Mouse (Mus musculus): ENCODE results near the gene Kif1b.

Kif1b gene

DNA sequence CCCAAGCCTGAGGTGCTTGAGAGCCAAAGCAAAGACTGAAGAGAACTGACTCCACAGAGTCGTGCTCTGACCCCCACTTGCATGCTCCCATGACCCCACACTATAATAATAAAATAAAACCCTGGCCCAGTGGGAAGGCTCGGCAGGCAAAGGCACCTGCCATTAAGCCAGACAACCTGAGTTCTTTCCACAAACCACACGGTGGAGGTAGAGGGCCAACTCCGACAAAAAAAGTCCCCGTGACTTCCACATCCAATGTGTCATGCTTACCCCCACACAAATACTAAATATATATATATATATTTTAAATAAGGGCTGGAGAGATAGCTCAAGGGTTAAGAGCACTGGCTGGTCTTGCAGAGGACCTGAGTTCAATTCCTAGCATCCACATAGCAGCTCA is 143.3 kb downstream of the Kif1b start:
- in situ Hi-C loops (cut with MboI; ENCODE audit: low pct_unique_long_range_greater_than_20kb in 1 of 2, low sequenced_read_pairs in 2 of 2, unreplicated experiment in 1 of 2): no loop called here

DNA sequence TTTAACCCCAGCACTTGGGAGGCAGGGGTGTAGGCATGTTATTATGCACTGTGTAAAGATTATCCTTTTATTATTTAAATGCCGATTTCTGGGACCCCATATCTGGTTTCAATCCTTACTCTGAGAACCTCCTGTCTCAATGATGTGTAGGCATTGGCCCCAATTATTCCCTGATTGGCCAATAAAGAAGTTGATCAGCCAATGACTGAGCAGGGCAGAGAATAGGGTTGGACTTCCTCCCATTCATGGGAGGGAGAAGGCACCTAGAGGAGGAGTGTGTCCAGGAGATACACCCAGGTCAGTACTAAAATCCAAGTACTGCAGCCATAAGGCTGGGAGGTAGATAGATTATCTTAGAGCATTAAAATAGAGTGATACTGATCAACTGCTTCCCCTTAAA is 144.3 kb downstream of the Kif1b start:
- in situ Hi-C loops (cut with MboI; ENCODE audit: low pct_unique_long_range_greater_than_20kb in 1 of 2, low sequenced_read_pairs in 2 of 2, unreplicated experiment in 1 of 2): no loop called here

DNA sequence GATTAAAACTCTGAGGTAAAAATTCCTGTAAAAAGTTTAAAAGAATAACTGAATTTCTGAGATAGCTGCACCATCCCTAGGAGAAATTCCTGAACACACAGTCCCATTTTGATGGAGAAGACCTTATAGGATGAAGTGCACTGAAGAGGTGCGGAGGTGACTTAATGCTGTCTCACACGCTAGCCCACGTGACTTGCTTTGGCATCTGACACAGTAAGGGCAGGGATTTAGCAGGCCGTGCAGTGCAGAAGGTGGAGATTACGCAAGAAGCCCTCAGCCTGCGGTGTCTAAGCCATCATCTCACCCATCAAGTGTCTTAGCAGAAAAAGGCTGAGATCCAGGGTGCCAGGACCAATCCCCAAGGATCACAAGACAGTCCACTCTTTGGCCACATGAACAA is 146.3 kb downstream of the Kif1b start:
- in situ Hi-C loops (cut with MboI; ENCODE audit: low pct_unique_long_range_greater_than_20kb in 1 of 2, low sequenced_read_pairs in 2 of 2, unreplicated experiment in 1 of 2): no loop called here

DNA sequence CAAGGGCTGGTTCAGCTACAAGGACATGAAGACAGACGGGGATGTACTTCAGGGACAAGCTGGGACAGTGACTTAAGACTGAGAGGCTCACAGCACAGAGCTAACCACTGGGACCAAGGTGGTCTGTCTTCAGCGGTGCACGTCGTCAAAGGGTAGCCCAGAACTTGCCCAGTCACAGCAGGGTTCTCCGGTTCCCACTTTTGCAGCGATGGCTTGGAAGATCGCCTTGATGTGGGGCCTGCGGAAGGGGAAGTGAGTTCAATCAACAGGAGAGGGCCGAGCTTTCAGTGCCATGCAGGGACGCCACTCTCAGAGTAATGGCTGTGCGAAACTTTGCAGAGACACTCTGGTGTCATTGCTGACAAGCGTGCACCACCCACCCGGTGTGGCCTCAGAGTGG is 147.6 kb downstream of the Kif1b start:
- in situ Hi-C loops (cut with MboI; ENCODE audit: low pct_unique_long_range_greater_than_20kb in 1 of 2, low sequenced_read_pairs in 2 of 2, unreplicated experiment in 1 of 2): no loop called here

DNA sequence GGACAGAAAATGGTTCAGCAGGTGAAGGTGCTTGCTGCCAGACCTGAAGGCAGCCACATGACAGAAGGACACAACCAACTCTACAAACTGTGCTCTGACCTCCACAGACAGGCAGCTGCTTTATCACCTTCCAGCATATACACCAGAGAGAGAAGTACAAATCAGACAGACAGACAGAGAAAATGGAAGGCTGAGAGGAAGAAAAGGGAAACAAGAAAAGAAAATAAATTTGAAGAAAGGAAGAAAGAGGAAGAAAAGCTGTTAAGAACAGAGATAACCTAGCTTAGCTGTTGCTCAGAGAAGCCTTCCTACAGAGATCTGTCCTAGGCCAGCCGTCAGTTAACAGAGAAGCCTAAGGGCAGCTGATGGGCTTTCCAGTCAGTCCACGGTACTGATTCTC is 148.3 kb downstream of the Kif1b start:
- in situ Hi-C loops (cut with MboI; ENCODE audit: low pct_unique_long_range_greater_than_20kb in 1 of 2, low sequenced_read_pairs in 2 of 2, unreplicated experiment in 1 of 2): no loop called here

DNA sequence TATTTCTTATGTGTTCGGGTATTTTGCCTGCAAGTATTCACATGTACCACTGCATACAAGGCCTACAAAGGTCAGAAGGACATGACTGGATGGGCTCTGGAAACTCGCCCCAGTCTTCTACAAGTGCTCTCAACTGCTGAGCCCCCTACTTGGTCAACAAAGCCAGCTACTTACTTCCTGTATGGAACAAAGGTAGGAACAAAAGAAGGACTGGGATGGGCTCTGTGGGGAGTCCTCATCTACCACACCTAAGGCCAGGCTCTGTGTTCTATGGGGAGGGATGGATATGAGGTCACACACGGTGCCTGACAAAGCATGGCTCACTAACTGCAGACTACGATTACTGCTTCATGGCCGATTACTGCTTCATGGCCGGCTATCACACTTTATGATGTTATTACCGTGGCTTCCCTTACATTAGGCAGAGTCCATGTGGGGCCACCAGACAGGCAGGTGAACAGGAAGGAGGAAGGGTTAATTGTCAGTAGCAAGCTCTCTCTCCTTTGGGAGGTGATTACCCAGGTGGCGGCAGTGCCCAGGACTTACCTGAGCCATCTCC is 150.0 kb downstream of the Kif1b start:
- in situ Hi-C loops (cut with MboI; ENCODE audit: low pct_unique_long_range_greater_than_20kb in 1 of 2, low sequenced_read_pairs in 2 of 2, unreplicated experiment in 1 of 2): no loop called here

DNA sequence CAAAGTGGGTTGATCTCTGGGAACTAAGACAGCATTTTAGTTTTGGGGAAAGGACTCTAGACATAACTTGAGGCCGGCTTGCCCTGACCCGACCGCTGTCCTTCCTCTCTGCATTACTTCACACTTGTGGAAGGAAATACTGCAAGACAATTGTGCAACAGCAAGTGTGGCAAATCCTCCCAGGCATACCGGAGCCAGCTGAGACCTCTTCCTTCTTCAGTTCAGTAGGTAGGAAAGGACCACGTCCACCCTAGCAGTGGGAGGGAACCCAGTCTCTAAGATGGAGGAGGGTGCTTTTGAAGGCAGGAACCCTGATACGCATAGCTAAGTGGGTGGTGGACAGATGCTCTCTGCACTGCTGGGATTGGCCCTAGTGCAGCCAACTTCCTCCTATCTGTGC is 151.8 kb downstream of the Kif1b start:
- in situ Hi-C loops (cut with MboI; ENCODE audit: low pct_unique_long_range_greater_than_20kb in 1 of 2, low sequenced_read_pairs in 2 of 2, unreplicated experiment in 1 of 2): no loop called here

DNA sequence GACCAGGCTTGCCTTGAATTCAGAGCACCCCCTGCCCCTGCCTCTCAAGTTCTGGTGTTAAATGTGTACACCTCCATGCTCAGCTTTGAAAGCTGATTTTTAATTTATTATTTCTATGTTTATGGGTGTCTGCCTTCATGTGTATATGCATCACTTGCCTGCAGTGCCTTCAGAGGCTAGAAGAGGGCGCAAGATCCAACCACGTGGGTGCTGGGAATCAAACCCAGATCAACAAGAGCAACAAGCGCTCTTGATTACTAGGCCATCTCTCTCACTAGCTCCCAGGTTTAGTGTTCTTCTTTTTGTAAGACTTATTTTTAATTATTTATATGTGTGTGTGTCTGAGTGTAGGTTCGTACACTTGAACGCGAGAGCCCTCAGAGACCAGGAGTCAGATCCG is 152.6 kb downstream of the Kif1b start:
- in situ Hi-C loops (cut with MboI; ENCODE audit: low pct_unique_long_range_greater_than_20kb in 1 of 2, low sequenced_read_pairs in 2 of 2, unreplicated experiment in 1 of 2): no loop called here

DNA sequence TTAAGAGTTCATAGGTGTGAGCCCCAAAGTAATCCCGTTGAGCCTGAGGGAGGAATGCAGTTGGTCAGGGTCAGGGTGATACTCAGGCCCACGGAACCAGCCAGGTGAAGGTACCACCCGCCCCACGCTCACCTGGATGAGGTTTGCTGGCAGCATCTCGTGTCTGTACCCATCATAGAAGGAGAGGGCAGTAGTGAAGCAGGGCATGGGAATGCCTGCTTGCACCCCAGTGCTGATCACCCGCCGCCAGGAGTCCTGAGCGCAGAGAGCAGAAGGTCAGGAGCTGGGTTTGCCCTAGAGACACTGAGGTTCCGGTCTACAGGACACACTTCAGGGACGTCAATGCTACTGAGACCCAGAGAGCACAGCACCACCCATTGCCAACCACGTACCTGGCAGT is 156.8 kb downstream of the Kif1b start:
- in situ Hi-C loops (cut with MboI; ENCODE audit: low pct_unique_long_range_greater_than_20kb in 1 of 2, low sequenced_read_pairs in 2 of 2, unreplicated experiment in 1 of 2): no loop called here

DNA sequence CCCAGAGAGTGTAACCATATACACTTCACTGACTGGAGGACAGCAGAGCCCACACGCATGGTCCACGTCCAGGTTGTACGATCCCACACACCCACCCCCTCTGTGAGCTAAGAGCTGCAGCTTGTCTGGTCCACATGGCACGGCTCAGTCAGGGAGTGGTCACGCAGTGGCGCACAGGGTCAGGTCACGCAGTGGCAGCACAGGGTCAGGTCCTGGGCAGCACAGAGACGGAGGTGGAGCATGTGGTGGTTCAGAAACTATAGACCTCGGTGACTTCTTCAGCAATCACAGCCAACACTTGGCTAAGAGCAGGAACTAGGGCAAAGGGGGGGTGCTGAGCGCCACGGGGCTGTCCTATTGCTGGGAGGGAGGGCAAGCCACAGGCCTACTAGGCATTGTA is 157.2 kb downstream of the Kif1b start:
- in situ Hi-C loops (cut with MboI; ENCODE audit: low pct_unique_long_range_greater_than_20kb in 1 of 2, low sequenced_read_pairs in 2 of 2, unreplicated experiment in 1 of 2): no loop called here

DNA sequence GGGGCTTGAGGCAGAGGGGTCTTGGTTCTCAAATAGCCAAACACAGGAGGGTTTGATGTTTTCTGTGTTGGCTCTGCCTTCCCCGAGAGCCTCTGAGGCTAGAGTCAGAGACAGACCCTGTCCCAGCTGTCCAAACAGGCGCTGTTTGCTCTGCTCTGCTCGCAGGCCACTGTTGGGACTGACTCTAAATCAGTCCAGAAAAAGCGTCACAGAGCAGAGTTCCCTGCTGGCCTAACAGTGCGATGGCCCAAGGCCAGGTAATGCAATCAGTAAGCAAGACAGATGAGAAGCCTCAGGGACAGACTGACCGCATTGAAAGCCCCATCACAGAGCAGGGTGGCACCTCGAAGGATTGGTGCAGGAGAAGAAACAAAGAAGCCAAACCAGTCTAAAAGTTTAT is 157.9 kb downstream of the Kif1b start:
- in situ Hi-C loops (cut with MboI; ENCODE audit: low pct_unique_long_range_greater_than_20kb in 1 of 2, low sequenced_read_pairs in 2 of 2, unreplicated experiment in 1 of 2): loop anchor here (10.0 kb wide), 2 partner anchors 175 to 395 kb away; no protein-coding TSS in a partner anchor

DNA sequence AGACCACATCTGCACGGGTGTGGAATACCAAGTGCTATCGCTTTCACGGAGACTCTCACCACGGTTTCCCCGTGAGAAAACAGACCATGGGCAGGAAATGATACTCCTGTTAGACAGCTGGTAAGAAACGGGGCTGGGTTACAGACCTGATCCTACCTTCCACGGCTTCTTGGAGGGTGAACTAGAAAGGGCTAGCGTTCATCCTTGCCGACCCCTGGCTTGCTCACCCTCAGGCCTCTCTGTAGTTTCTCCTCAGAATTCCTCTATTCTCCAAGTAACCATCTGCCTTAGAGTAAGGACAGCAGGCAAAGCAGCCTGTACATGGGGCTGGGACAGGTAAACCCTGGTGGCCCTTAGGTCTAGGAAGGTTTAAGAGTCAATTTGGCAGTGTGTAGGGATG is 158.3 kb downstream of the Kif1b start:
- in situ Hi-C loops (cut with MboI; ENCODE audit: low pct_unique_long_range_greater_than_20kb in 1 of 2, low sequenced_read_pairs in 2 of 2, unreplicated experiment in 1 of 2): loop anchor here (10.0 kb wide), 2 partner anchors 176 to 396 kb away; no protein-coding TSS in a partner anchor

DNA sequence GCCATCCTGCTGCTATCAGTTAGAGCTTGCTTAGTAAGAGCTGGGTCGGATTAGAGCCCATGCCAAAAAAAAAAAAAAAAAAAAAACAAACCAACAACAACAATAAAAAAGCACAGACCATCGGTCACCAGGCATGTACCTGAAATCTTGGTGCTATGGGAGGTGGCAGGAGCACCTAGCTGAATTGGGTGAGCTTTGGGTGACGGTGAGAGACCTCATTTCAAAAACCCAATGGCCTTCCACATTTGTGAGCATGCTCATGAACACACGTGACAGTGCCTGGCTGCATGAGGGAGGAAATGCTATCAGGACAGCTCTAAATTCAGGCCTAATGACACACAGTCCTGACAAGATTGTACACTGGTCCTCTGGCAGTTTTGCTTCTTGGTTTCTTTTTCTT is 159.4 kb downstream of the Kif1b start:
- in situ Hi-C loops (cut with MboI; ENCODE audit: low pct_unique_long_range_greater_than_20kb in 1 of 2, low sequenced_read_pairs in 2 of 2, unreplicated experiment in 1 of 2): loop anchor here (10.0 kb wide), 2 partner anchors 177 to 397 kb away; no protein-coding TSS in a partner anchor

DNA sequence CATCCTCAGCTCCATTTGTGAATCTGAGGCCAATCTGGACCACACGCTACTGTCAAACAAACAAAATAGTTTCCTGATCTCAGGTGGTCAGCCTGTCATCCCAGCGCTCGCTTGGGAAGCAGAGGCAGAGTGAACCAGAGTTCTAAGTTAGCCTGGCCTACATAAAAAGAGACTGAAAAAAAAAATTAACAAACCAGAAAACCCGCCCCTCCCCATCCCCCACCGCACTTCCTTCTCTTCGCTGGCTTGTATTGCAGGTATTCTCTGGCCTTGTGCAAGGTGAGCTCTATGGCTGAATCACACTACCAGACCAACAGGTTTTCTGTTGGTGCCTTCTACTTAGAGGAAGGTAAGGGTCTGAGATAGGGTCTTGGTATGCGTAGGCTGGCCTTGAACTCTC is 160.0 kb downstream of the Kif1b start:
- in situ Hi-C loops (cut with MboI; ENCODE audit: low pct_unique_long_range_greater_than_20kb in 1 of 2, low sequenced_read_pairs in 2 of 2, unreplicated experiment in 1 of 2): loop anchor here (10.0 kb wide), 2 partner anchors 177 to 397 kb away; no protein-coding TSS in a partner anchor

DNA sequence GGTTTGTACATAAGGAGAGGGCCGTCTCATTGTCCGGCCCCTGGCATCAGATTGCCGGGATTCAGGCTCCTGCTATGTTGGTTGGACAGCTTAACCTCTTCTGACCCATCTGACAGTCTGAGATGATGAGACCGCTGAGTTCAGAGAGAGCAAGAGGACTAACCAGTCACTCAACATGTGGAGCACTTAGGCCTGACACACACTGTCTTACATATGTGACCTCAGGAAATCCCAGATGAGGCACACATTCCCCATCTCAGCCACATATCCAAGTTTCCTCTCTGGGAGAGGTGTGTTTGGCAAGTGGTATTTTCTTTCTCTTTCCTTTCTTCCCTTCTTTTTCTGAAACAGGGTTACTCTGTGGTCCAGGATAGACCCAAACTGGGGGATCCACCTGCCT is 162.3 kb downstream of the Kif1b start:
- in situ Hi-C loops (cut with MboI; ENCODE audit: low pct_unique_long_range_greater_than_20kb in 1 of 2, low sequenced_read_pairs in 2 of 2, unreplicated experiment in 1 of 2): loop anchor here (10.0 kb wide), 2 partner anchors 180 to 400 kb away; no protein-coding TSS in a partner anchor

DNA sequence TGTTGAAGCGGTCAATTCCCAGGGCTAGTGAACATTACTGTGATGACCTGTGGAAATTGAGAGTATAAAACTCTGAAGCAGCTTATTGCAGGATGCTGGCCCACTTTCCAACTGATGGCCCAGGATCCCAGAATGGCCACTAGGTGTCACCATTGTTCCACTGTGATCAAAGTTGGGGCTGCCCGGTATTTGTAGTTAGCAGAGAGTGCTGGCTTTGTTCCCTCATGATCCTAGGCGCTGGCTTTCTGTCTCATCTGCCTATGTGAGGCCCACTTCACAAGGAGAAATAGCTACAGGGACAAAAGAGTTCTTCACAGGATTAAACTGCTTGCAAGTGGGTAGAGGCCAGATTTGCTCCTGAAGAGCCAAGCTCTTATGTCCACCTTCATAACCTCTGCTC is 163.0 kb downstream of the Kif1b start:
- in situ Hi-C loops (cut with MboI; ENCODE audit: low pct_unique_long_range_greater_than_20kb in 1 of 2, low sequenced_read_pairs in 2 of 2, unreplicated experiment in 1 of 2): loop anchor here (10.0 kb wide), 2 partner anchors 180 to 400 kb away; no protein-coding TSS in a partner anchor

DNA sequence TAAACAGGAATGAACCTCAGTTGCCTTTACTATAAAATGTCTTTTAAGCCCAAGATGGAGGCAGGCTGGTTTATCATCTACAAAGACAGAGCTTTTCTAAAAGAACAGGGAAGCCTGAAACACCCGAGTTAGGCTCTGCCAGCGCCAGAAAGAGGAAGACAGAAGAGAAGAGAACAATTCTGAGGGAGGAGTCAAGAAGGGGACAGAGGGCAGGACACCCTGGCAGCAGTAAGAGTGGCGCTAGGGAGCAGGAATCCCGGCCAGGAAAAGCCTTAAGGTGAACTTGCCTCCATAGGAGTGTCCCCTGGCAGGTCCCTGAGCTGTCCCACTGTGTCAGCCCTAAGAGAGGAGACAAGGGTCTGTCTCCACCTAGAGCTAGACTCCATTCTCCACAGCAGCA is 163.9 kb downstream of the Kif1b start:
- in situ Hi-C loops (cut with MboI; ENCODE audit: low pct_unique_long_range_greater_than_20kb in 1 of 2, low sequenced_read_pairs in 2 of 2, unreplicated experiment in 1 of 2): loop anchor here (10.0 kb wide), 2 partner anchors 181 to 401 kb away; no protein-coding TSS in a partner anchor

DNA sequence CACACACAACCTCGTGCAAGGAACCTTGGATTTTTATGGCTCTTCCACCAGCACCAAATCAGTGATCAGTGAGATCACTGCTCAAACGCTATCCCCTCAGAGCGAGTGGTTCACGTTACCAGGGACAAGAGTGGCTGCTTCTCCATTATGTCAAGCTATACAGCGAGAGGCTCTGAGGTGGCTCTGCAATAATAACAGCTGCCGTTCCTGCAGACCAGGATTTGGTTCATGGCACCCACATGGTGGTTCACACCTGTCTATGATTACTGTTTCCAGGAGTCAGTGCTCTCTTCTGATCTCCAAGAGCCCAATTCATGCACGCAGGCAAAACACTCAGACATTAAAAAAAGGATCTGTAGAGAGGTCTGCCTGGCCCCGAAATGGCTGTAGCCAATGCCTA is 169.0 kb downstream of the Kif1b start:
- in situ Hi-C loops (cut with MboI; ENCODE audit: low pct_unique_long_range_greater_than_20kb in 1 of 2, low sequenced_read_pairs in 2 of 2, unreplicated experiment in 1 of 2): no loop called here

DNA sequence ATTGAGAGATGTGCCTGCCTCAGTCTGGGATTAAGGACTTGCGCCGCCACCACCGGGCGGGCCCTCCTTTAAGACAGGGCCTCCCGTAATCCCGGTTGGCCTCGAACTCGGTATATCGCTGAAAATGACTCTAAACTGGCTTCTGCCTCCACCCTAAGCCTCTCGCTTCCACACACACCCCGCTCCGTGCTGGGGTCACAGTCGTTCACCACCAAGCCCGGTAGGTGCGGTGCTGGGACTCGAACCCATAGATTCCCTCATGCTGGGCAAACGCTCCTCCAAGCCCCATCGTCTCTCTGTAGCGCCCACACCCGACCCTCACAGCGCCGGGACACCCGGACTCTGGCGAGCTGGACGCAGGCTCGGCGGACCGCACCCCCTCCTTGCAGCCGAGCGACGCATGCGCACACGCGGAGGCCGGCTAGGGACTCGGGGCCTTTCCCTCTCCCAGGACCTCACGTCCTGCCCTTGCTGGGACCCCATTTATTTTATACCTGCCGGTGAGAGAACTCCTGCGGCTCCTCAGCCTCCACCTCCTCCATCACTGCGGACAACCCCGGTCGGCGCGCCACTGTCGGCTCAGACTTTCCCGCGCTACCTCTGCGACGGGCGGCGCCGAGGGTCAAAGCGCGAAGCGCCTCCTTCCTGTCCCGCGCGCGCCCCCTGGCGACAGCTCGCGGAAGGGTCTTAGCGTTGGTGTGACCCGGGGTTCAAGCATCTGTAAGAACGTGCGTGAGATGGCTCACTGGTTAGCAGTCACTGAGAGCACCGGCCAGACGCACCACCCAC is 170.3 kb downstream of the Kif1b start, which contains the start of gene Cenps:
Cenps (minus strand) TSS at position 648 of the 789 bp plus-strand sequence.
- in situ Hi-C loops (cut with MboI; ENCODE audit: low pct_unique_long_range_greater_than_20kb in 1 of 2, low sequenced_read_pairs in 2 of 2, unreplicated experiment in 1 of 2): no loop called here
